Mouse (Mus musculus) bone marrow macrophage, adult 2 months (primary cell): ENCODE measurements around the gene Rab1a.

Experiments used
- CTCF ChIP-seq: IDR thresholded peaks from 2 replicates; pipeline ENCODE4 v1.5.1; 2012; ENCODE audit warnings: low read depth, mild to moderate bottlenecking, low read length, moderate library complexity
- POLR2A ChIP-seq: IDR thresholded peaks from 2 replicates; pipeline ENCODE4 v1.6.1; 2012; ENCODE audit warnings: mild to moderate bottlenecking, low read depth, low read length, borderline replicate concordance

DNA sequence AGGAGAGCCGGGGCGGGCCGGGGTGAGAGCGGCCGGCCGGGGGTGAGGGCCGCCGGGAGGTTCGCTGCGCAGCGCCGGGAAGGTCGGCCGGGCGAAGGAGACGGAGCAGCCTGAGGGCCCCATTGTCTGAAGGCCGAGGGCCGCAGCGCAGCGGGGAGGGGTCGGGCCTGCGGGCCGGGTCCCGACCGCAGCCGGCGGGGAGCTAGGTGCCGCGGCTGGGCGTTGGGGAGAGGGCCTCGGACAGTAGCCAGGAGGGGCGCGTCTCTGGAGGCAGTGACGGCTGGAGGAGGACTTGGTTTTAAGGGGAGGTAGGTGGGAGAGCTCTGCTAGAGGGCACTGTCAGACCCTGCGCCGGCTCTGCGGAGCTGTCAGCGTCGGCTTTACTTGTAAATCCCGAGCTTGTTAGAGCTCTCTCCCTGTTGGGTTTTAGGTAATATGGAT lies 449 bp downstream of the Rab1a start:
- TF ChIP-seq POLR2A (no peak), CTCF (no peak)
